13 mouse cellular contexts compared by ENCODE assay signal in genomic region chr8:80474971-80475370, GRCm38 (mm10). TPM values are rescaled to one million over a fixed set of nuclear protein-coding genes. Genes with fewer than 3 reads are reported as not detected.
DNase-seq lines count a peak whose midpoint lies in the region; ATAC-seq and TF ChIP-seq lines count a peak whose summit lies in the region.
"Had no signal": no experiment of that assay in that cellular context is flagged by ENCODE, and none has a peak within 500 bp of the region (broad histone marks: within the 10 kb centered on the region; RNA-seq: fewer than 3 reads in every experiment).

No protein-coding gene starts in this region.

- H3K79me2 ChIP-seq in liver, adult 2 months (ENCODE audit: control insufficient read depth, insufficient read depth, low read length): no peaks in the 10 kb centered on the region

- no peaks in the 10 kb centered on the region for H3K4me1 ChIP-seq in liver, adult 2 months (ENCODE audit: control insufficient read depth, insufficient read depth, low read length)
- no peaks in the 10 kb centered on the region for H3K4me1 ChIP-seq in liver, embryonic 11.5 days (replicated peaks; ENCODE audit: control insufficient read depth, insufficient read depth, low read length)
- no peaks in the 10 kb centered on the region for H3K4me1 ChIP-seq in kidney, adult 2 months (ENCODE audit: control insufficient read depth, insufficient read depth, low read length)
- H3K4me1 ChIP-seq in forebrain, embryonic 16.5 days (replicated peaks; ENCODE audit: control insufficient read depth, insufficient read depth, low read length): no peaks in the 10 kb centered on the region
- H3K4me1 ChIP-seq: forebrain, embryonic 13.5 days had no signal

- H3K9me3 ChIP-seq in liver, embryonic 11.5 days (ENCODE audit: control insufficient read depth, low read length): no peaks in the 10 kb centered on the region
- no peaks in the 10 kb centered on the region; the same call in 1 of the 2 replicates for H3K9me3 ChIP-seq in forebrain, embryonic 16.5 days (ENCODE audit: control insufficient read depth, low read length)
- H3K9me3 ChIP-seq: forebrain, embryonic 13.5 days had no signal

- intact Hi-C loops in left cerebral cortex, postnatal 25 days (cut with DNase I): no loop called here

- no peak overlapping the region for H3K4me2 ChIP-seq in liver, embryonic 11.5 days
- no peak overlapping the region for H3K4me2 ChIP-seq in forebrain, embryonic 16.5 days (ENCODE audit: low read length)
- H3K4me2 ChIP-seq: forebrain, embryonic 13.5 days; heart, embryonic 11.5 days had no signal

- H3K27ac ChIP-seq in liver, adult 2 months (replicated peaks; ENCODE audit: insufficient read depth, low read depth, low read length): no peak overlapping the region
- no peak overlapping the region for H3K27ac ChIP-seq in liver, embryonic 11.5 days (ENCODE audit: low read depth, low read length)
- no peak overlapping the region for H3K27ac ChIP-seq in kidney, adult 2 months (ENCODE audit: insufficient read depth, low read depth, low read length)
- no peak overlapping the region for H3K27ac ChIP-seq in forebrain, embryonic 16.5 days (ENCODE audit: low read length)
- H3K27ac ChIP-seq: forebrain, embryonic 13.5 days had no signal

- DNase-seq in liver, adult 2 months (ENCODE audit: extremely low read depth, low read depth, low spot score): peak; percentile 17
- no peak for DNase-seq in liver, embryonic 11.5 days (ENCODE audit: low spot score)
- peak; percentile 59 for DNase-seq in brain, embryonic 14.5 days (ENCODE audit: low read depth)
- peak; percentile 49 for DNase-seq in kidney, adult 2 months
- peak; percentile 21 for DNase-seq in lung, postnatal 36 days
- no peak for DNase-seq in Muller cell, postnatal 12 days (ENCODE audit: inconsistent ontology term)
- DNase-seq in left cerebral cortex, postnatal 25 days (ENCODE audit: low spot score in 2 of 2): no peak
- DNase-seq: right cerebral cortex, postnatal 25 days had no signal

- H3K9ac ChIP-seq in liver, adult 2 months (ENCODE audit: low read depth, low read length): no peak overlapping the region
- H3K9ac ChIP-seq in liver, embryonic 11.5 days (ENCODE audit: low read depth, low read length): no peak overlapping the region
- no peak overlapping the region for H3K9ac ChIP-seq in forebrain, embryonic 16.5 days (replicated peaks; ENCODE audit: low read depth, low read length)
- H3K9ac ChIP-seq: forebrain, embryonic 13.5 days had no signal

- no peaks in the 10 kb centered on the region for H3K36me3 ChIP-seq in liver, adult 2 months (ENCODE audit: control insufficient read depth, insufficient read depth, low read length)
- no peaks in the 10 kb centered on the region for H3K36me3 ChIP-seq in liver, embryonic 11.5 days (ENCODE audit: control insufficient read depth, insufficient read depth, low read length)
- no peaks in the 10 kb centered on the region for H3K36me3 ChIP-seq in kidney, adult 2 months (ENCODE audit: control insufficient read depth, insufficient read depth, low read length)
- H3K36me3 ChIP-seq in forebrain, embryonic 16.5 days (ENCODE audit: control insufficient read depth, insufficient read depth): no peaks in the 10 kb centered on the region

- TF ChIP-seq CTCF in liver, adult 2 months (IDR thresholded peaks at IDR 0.05; ENCODE audit: low read depth, low read length): no peak
- 0 out of 2 replicates have a peak, but pooled peaks have one; percentile 1 for TF ChIP-seq CTCF in brain, embryonic 14.5 days (IDR thresholded peaks at IDR 0.05; ENCODE audit: borderline replicate concordance, extremely low read depth, insufficient read depth, insufficient read length)
- TF ChIP-seq CTCF in kidney, adult 2 months (conservative IDR thresholded peaks at IDR 0.05; ENCODE audit: insufficient read depth, insufficient read length, low read depth, low read length): no peak

- ATAC-seq in liver, embryonic 11.5 days (replicated peaks; ENCODE audit: low FRiP score): no peak
- ATAC-seq in forebrain, embryonic 16.5 days: no peak
- ATAC-seq: activated CD4-positive, CD25-positive, alpha-beta regulatory T cell, adult 4 months; forebrain, embryonic 13.5 days had no signal

- 45% methylated on average over 7 of the region's 7 CpGs for WGBS in liver, adult 2 months
- WGBS in liver, embryonic 11.5 days: 44% methylated on average over 7 of the region's 7 CpGs
- WGBS in kidney, adult 2 months: 19% methylated on average over 7 of the region's 7 CpGs
- 42% methylated on average over 7 of the region's 7 CpGs for WGBS in forebrain, embryonic 16.5 days

- H3K4me3 ChIP-seq in liver, adult 2 months (ENCODE audit: insufficient read depth, low read depth, low read length): no peak overlapping the region
- no peak overlapping the region for H3K4me3 ChIP-seq in liver, embryonic 11.5 days (ENCODE audit: low read depth, low read length)
- H3K4me3 ChIP-seq in kidney, adult 2 months (ENCODE audit: insufficient read depth, low read depth, low read length): no peak overlapping the region
- no peak overlapping the region for H3K4me3 ChIP-seq in forebrain, embryonic 16.5 days (replicated peaks; ENCODE audit: low read length)
- H3K4me3 ChIP-seq: forebrain, embryonic 13.5 days had no signal

- H3K27me3 ChIP-seq in liver, adult 2 months (ENCODE audit: control insufficient read depth, insufficient read depth, low read length): no peaks in the 10 kb centered on the region
- H3K27me3 ChIP-seq in liver, embryonic 11.5 days (replicated peaks; ENCODE audit: control insufficient read depth, insufficient read depth, low read length): no peaks in the 10 kb centered on the region
- H3K27me3 ChIP-seq in kidney, adult 2 months (replicated peaks; ENCODE audit: control insufficient read depth, insufficient read depth, low read length): no peaks in the 10 kb centered on the region
- no peaks in the 10 kb centered on the region for H3K27me3 ChIP-seq in forebrain, embryonic 16.5 days (replicated peaks; ENCODE audit: control insufficient read depth, insufficient read depth, low read length)
- H3K27me3 ChIP-seq: forebrain, embryonic 13.5 days had no signal

- TF ChIP-seq POLR2A in liver, adult 2 months (IDR thresholded peaks at IDR 0.05; ENCODE audit: extremely low read depth, insufficient read depth, low read length): no peak
- no peak for TF ChIP-seq POLR2A in brain, embryonic 14.5 days (IDR thresholded peaks at IDR 0.05; ENCODE audit: borderline replicate concordance, extremely low read depth, insufficient read depth, insufficient read length, poor library complexity, severe bottlenecking)
- TF ChIP-seq POLR2A in kidney, adult 2 months (IDR thresholded peaks at IDR 0.05; ENCODE audit: low read depth, low read length): no peak

RNA-seq across cellular contexts. Expression of gene Gypa, which starts 18.6 kb away (rescaled TPM):
- 0.07 and 0.37 TPM in 2 replicates for total RNA-seq in liver, adult 2 months (2014; rRNA removed)
- polyA plus RNA-seq in liver, adult 2 months (2012; rRNA removed): not detected in 2 replicates
- polyA plus RNA-seq in liver, embryonic 11.5 days (2014; fragmentation: Nextera tagmentation; extraction: Ambion mirVana): 197 and 222 TPM in 2 replicates
- 0.73 and 1.5 TPM in 2 replicates for polyA plus RNA-seq in brain, embryonic 14.5 days (2012; rRNA removed)
- 0.08 TPM in 1 of 2 replicates, not detected in the other for polyA plus RNA-seq in kidney, adult 2 months (2012; rRNA removed)
- total RNA-seq in left cerebral cortex, postnatal 25 days (2021): not detected
- polyA plus RNA-seq in forebrain, embryonic 16.5 days (2015; fragmentation: Nextera tagmentation; extraction: Ambion mirVana): 2.1 and 2.2 TPM in 2 replicates
- total RNA-seq: left cerebral cortex, adult 8-10 months had no signal

Comparison
In these comparisons a context has a peak if more than half of its experiments do, and no peak if none do; other contexts are left out.
1. DNase-seq: peak in liver, adult 2 months (single experiment), brain, embryonic 14.5 days (single experiment), kidney, adult 2 months (single experiment) and lung, postnatal 36 days (single experiment); none in liver, embryonic 11.5 days (single experiment), Muller cell, postnatal 12 days (single experiment) and left cerebral cortex, postnatal 25 days (0 of 2).
2. RNA of gene Gypa, which starts 18.6 kb away (polyA plus RNA-seq): 197 to 222 TPM in liver, embryonic 11.5 days; 2.1 to 2.2 TPM in forebrain, embryonic 16.5 days, 0.73 to 1.5 TPM in brain, embryonic 14.5 days, 0.08 TPM in kidney, adult 2 months and not detected in liver, adult 2 months; every median in the first group is over 10 times any median in the second.